Mouse (Mus musculus) left cerebral cortex, postnatal 14 days (tissue): ENCODE measurements around the gene Csnk1d. TPM values are rescaled to one million over a fixed set of nuclear protein-coding genes. Genes with fewer than 3 reads are reported as not detected.

Experiments used
- DNase-seq, 2 experiments: peaks; one replicate each; pipeline ENCODE4 v3.0.0; 2021 to 2022; ENCODE audit warnings: low spot score in 2 of 2, mixed read lengths in 1 of 2
- intact Hi-C: fragments of 180-260 bp; cut with DNase I; formaldehyde crosslinking; loops from one replicate; pipeline ENCODE4 v1.15.1; 2025
- total RNA-seq, 2 experiments: library from RNA; stranded (reverse); gene quantifications; 2 replicates each; pipeline ENCODE4 v1.2.3; 2021

Csnk1d gene
- total RNA-seq, 2 experiments from 2014 or later: 112 to 115 TPM

GRCm38 (mm10) chr11:120990126-120990781 is 876 bp downstream of the Csnk1d start:
- peak; percentile 22 to 23 for DNase-seq
- intact Hi-C loops: no loop called here

GRCm38 (mm10) chr11:120989523-120989922 is 1.6 kb downstream of the Csnk1d start:
- no peak for DNase-seq
- intact Hi-C loops: no loop called here

- intact Hi-C loops: no loop called here
- no peak for DNase-seq
Measured at GRCm38 (mm10) chr11:120988410-120988809, 2.7 kb downstream of the Csnk1d start.

GRCm38 (mm10) chr11:120987608-120988007 is 3.5 kb downstream of the Csnk1d start:
- DNase-seq: no peak
- intact Hi-C loops: no loop called here

GRCm38 (mm10) chr11:120984448-120985330 is 6.4 kb downstream of the Csnk1d start:
- intact Hi-C loops: no loop called here
- DNase-seq: no peak

- intact Hi-C loops: no loop called here
- DNase-seq: no peak
Measured at GRCm38 (mm10) chr11:120982459-120982858, 8.7 kb downstream of the Csnk1d start.

- intact Hi-C loops: no loop called here
- no peak for DNase-seq
Measured at GRCm38 (mm10) chr11:120981661-120982060, 9.5 kb downstream of the Csnk1d start.

GRCm38 (mm10) chr11:120980427-120981035 is 10.6 kb downstream of the Csnk1d start:
- DNase-seq: no peak
- intact Hi-C loops: no loop called here

GRCm38 (mm10) chr11:120979711-120980426 is 11.3 kb downstream of the Csnk1d start:
- intact Hi-C loops: no loop called here
- no peak for DNase-seq

- no peak for DNase-seq
- intact Hi-C loops: no loop called here
Measured at GRCm38 (mm10) chr11:120973318-120973717, 17.8 kb downstream of the Csnk1d start.

GRCm38 (mm10) chr11:120971237-120971636 is 19.9 kb downstream of the Csnk1d start:
- no peak for DNase-seq
- intact Hi-C loops: no loop called here

- DNase-seq: no peak
- intact Hi-C loops: no loop called here
Measured at GRCm38 (mm10) chr11:120969742-120970141, 21.4 kb downstream of the Csnk1d start.

GRCm38 (mm10) chr11:120965587-120965986 is 25.5 kb downstream of the Csnk1d start:
- DNase-seq: no peak
- intact Hi-C loops: no loop called here

- DNase-seq: no peak
Measured at GRCm38 (mm10) chr11:120964195-120965157, 26.7 kb downstream of the Csnk1d start.

GRCm38 (mm10) chr11:120962909-120963308 is 28.2 kb downstream of the Csnk1d start:
- intact Hi-C loops: no loop called here
- no peak for DNase-seq

More at GRCm38 (mm10) chr11:120964195-120965157, 26.7 kb downstream of the Csnk1d start:
- intact Hi-C loops: no loop called here

GRCm38 (mm10) chr11:120962050-120962771 is 28.9 kb downstream of the Csnk1d start:
- intact Hi-C loops: no loop called here
- no peak for DNase-seq

GRCm38 (mm10) chr11:120961594-120961993 is 29.5 kb downstream of the Csnk1d start:
- intact Hi-C loops: no loop called here
- DNase-seq: no peak

- intact Hi-C loops: no loop called here
- no peak for DNase-seq
Measured at GRCm38 (mm10) chr11:120960248-120960647, 30.9 kb downstream of the Csnk1d start.
